11 mouse cellular contexts compared by ENCODE assay signal in the genomic region with DNA sequence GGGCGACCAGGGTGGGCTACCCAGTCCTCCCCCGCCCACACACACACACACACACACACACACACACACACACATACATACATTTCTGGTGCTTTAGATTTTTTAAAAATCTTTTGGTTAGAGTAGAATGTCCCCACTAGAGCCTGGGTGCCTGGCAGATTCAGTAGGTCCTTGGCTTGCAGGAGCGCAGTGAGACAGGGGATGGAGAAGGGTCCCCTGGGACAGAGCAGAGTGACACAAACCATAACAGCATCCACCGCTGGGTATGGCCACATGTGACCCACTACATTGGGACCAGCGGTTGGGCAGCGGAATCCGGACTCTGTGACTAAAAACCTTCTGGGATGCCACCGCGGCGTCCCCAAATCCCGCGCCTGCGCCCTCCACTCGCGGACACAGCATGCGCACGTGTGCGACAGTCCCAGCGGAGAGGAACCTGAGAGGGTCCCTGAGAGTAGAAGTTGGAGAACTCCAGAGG. TPM values are rescaled to one million over a fixed set of nuclear protein-coding genes. Genes with fewer than 3 reads are reported as not detected.
DNase-seq lines count a peak whose midpoint lies in the region; ATAC-seq lines count a peak whose summit lies in the region.
"Had no signal": no experiment of that assay in that cellular context is flagged by ENCODE, and none has a peak within 500 bp of the region (broad histone marks: within the 10 kb centered on the region; RNA-seq: fewer than 3 reads in every experiment).

No protein-coding gene starts in this region.

- peak overlapping the region; percentile 19; the same call in 1 of the 2 replicates for H3K4me3 ChIP-seq in limb, embryonic 15.5 days
- H3K4me3 ChIP-seq: heart, embryonic 15.5 days had no signal

- ATAC-seq in limb, embryonic 15.5 days (ENCODE audit: insufficient number of reproducible peaks, low FRiP score, low TSS enrichment, low read depth): no peak

- H3K4me1 ChIP-seq in limb, embryonic 15.5 days: no peaks in the 10 kb centered on the region
- H3K4me1 ChIP-seq: heart, embryonic 15.5 days had no signal

- H3K9me3 ChIP-seq in limb, embryonic 15.5 days: no peaks in the 10 kb centered on the region
- H3K9me3 ChIP-seq: heart, embryonic 15.5 days had no signal

- H3K36me3 ChIP-seq in limb, embryonic 15.5 days: no peaks in the 10 kb centered on the region
- H3K36me3 ChIP-seq: heart, embryonic 15.5 days had no signal

- no peak overlapping the region for H3K9ac ChIP-seq in limb, embryonic 15.5 days
- H3K9ac ChIP-seq: heart, embryonic 15.5 days had no signal

- WGBS in limb, embryonic 15.5 days: 43% methylated on average over 19 of the region's 19 CpGs

- no peak overlapping the region for H3K27ac ChIP-seq in limb, embryonic 15.5 days
- H3K27ac ChIP-seq: heart, embryonic 15.5 days had no signal

- peak; percentile 3 to 4 for DNase-seq in cerebellum, postnatal 14 days
- no peak for DNase-seq in cerebellum, adult 9-11 months
- DNase-seq in right cerebral cortex, postnatal 10 days (ENCODE audit: low spot score in 2 of 2): peak; percentile 58 to 59
- DNase-seq in right cerebral cortex, adult 18-20 months: no peak
- DNase-seq in gastrocnemius, adult 18-20 months (ENCODE audit: low spot score): no peak
- DNase-seq in gastrocnemius, adult 8-10 months (ENCODE audit: low spot score in 2 of 2): no peak
- no peak for DNase-seq in urinary bladder, postnatal 4 days (ENCODE audit: low spot score in 2 of 2)
- DNase-seq: lung, postnatal 36 days had no signal

- H3K4me2 ChIP-seq in limb, embryonic 15.5 days: peak overlapping the region; percentile 24
- H3K4me2 ChIP-seq: heart, embryonic 15.5 days had no signal

- no peaks in the 10 kb centered on the region for H3K27me3 ChIP-seq in limb, embryonic 15.5 days

RNA-seq across cellular contexts. Expression of gene Mkrn3, which starts 13.3 kb away (rescaled TPM):
- polyA plus RNA-seq in limb, embryonic 15.5 days (2015; fragmentation: Nextera tagmentation; extraction: Ambion mirVana): 6.2 and 6.5 TPM in 2 replicates
- total RNA-seq in gastrocnemius, adult 18-20 months (2021): under 1 TPM; 0.14 to 0.17 TPM
- total RNA-seq in gastrocnemius, adult 8-10 months (2022): under 1 TPM in 3 of 4 experiments, not detected in 1; 0.12 to 0.32 (median 0.25) TPM

RNA-seq across cellular contexts. Expression of gene Magel2, which starts 29.8 kb away (rescaled TPM):
- polyA plus RNA-seq in limb, embryonic 15.5 days (2015; fragmentation: Nextera tagmentation; extraction: Ambion mirVana): 5.1 and 10.0 TPM in 2 replicates
- total RNA-seq in gastrocnemius, adult 18-20 months (2021): not detected
- total RNA-seq in gastrocnemius, adult 8-10 months (2022): not detected
- polyA plus RNA-seq: testis, adult 2 months had no signal

RNA-seq across cellular contexts. Expression of gene Peg12, which starts 57.7 kb away (rescaled TPM):
- polyA plus RNA-seq in limb, embryonic 15.5 days (2015; fragmentation: Nextera tagmentation; extraction: Ambion mirVana): 26.2 and 27.1 TPM in 2 replicates
- total RNA-seq in gastrocnemius, adult 18-20 months (2021): under 1 TPM; 0.27 to 0.45 TPM
- under 1 TPM; 0.11 to 0.31 (median 0.23) TPM for total RNA-seq in gastrocnemius, adult 8-10 months (2022)

Comparison
In these comparisons a context has a peak if more than half of its experiments do, and no peak if none do; other contexts are left out.
1. DNase-seq: peak in cerebellum, postnatal 14 days (2 of 2) and right cerebral cortex, postnatal 10 days (2 of 2); none in cerebellum, adult 9-11 months (single experiment), right cerebral cortex, adult 18-20 months (single experiment), gastrocnemius, adult 18-20 months (single experiment), gastrocnemius, adult 8-10 months (0 of 2) and urinary bladder, postnatal 4 days (0 of 2).